Mouse (Mus musculus): Measurements from ENCODE around the gene Ska2. TPM values are rescaled to one million over a fixed set of nuclear protein-coding genes. Genes with fewer than 3 reads are reported as not detected.

Gene Ska2
- polyA plus RNA-seq, 1 experiment from 2014 or later: 66.5 TPM

DNA sequence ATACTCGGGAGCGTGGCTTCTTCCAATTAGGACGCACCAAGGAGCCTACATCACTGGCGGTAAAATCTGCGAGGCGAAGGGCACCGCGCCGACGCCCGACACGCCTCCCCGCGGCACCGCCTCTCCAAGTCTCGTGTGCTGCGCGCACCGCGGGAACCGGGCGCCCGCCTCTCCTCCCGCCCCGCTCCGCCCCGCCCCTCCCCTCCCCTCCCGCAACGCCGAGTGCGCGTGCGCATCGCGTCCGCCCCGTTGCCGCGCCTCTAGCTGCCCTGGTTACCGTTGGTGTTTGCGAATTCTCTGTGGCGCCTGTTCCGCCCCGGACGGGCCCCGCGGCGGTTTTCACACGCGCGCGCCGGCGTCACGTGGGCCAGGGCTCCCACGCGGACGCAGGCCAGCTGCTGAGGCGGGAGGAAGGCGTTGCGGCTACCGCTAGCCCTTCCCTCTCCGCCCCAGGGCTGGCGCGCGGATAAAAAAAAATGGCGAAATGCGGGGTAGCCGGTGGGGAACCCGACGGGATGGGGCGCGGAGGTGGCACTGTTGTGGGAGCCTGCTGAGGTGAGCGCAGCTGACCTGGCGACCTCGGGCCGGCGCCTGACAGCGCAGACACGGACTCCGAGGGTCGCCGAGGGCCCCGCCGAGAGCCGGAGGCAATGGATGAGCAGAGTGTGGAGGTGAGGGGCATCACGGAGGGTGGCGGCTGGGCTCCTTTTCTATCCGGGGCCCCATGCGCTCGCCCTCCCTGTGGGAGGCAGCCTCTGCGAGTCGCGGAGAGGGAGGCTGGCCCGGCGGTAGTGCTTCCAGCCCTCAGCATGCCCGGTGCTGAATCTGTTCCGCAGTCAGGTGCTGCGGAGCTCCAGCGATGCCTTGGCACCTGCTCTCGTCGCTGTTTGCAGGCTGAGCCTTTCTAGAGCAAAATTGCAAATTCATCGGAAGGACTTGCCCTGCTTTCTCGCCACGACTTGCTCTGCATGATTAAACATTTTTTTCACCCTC, 18.1 kb downstream of the Ska2 start, which contains the start of gene Trim37:
Gene Trim37 (plus strand): TSS at position 254 of the 993 bp plus-strand sequence.
- Histone ChIP-seq H3K36me3 (ENCODE audit: control insufficient read depth, insufficient read depth, low read length) (peaks cover 26% of the 10 kb centered on the region), H3K4me2 (replicated peaks; ENCODE audit: low read depth, low read length) (peak within 1 kb of the TSS; percentile 72), H3K4me1 (ENCODE audit: control insufficient read depth, insufficient read depth, low read length) (no peaks in the 10 kb centered on the region; the same call in 1 of the 2 replicates), H3K27ac (ENCODE audit: low read length) (peak within 1 kb of the TSS; percentile 85), H3K9me3 (ENCODE audit: control insufficient read depth, low read depth, low read length) (no peaks in the 10 kb centered on the region), H3K9ac (replicated peaks; ENCODE audit: low read depth, low read length) (peak within 1 kb of the TSS; percentile 81), H3K4me3 (ENCODE audit: low read depth, low read length) (peak within 1 kb of the TSS; percentile 86), H3K27me3 (ENCODE audit: control insufficient read depth, insufficient read depth, low read length) (no peaks in the 10 kb centered on the region)
- ATAC-seq (ENCODE audit: insufficient number of reproducible peaks, insufficient read depth, low FRiP score, low read depth): peak; percentile 93
- under 1% methylated on average over 94 of the region's 105 CpGs for WGBS

DNA sequence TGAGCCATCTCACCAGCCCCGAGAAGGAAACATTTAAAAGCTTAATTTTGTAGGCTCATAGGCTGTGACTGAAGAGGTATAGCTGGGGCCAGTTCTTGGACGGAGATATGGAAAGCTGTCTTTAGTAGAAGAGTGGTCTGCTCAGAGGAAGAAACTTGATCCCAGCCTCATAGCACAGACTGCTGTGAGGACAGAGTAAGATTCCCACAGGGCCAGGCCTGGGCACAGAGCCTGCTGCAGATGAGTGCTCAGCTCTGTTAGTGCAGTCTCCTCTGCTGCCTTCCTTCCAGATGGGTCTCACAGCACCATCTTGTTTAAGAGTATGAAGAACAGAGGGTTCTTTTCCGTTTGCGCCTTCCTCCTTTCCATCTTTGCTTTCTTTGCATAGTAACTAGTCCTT, 27.2 kb downstream of the Ska2 start:
- ATAC-seq (ENCODE audit: insufficient number of reproducible peaks, insufficient read depth, low FRiP score, low read depth): no peak
- no peak overlapping the region for H3K27ac ChIP-seq (ENCODE audit: low read length)
- H3K27me3 ChIP-seq (ENCODE audit: control insufficient read depth, insufficient read depth, low read length): no peaks in the 10 kb centered on the region
- 92% methylated on average over 4 of the region's 4 CpGs for WGBS
- no peak overlapping the region for H3K9ac ChIP-seq (replicated peaks; ENCODE audit: low read depth, low read length)
- no peaks in the 10 kb centered on the region for H3K9me3 ChIP-seq (ENCODE audit: control insufficient read depth, low read depth, low read length)
- no peak overlapping the region for H3K4me2 ChIP-seq (replicated peaks; ENCODE audit: low read depth, low read length)
- no peaks in the 10 kb centered on the region for H3K4me1 ChIP-seq (ENCODE audit: control insufficient read depth, insufficient read depth, low read length)
- no peak overlapping the region for H3K4me3 ChIP-seq (ENCODE audit: low read depth, low read length)
- no peaks in the 10 kb centered on the region; the same call in 1 of the 2 replicates for H3K36me3 ChIP-seq (ENCODE audit: control insufficient read depth, insufficient read depth, low read length)

DNA sequence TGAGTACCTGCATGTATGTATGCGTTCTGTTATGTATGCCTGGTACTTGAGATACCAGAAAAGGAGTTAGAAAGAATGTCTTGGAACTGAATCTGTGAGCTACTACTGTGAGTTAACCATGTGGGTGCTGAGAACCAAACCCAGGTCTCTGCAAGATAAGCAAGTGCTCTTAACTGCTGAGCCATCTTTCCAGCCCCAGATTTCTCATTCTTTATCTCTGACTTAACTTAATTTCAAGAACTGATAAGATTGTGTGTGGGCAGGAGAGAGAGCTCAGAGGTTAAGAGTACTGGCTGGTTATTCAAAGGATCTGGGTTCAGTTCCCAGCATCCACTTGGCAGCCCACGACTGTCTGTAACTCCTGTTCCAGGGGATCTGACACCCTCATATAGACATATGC, 49.0 kb downstream of the Ska2 start:
- Histone ChIP-seq H3K4me2 (replicated peaks; ENCODE audit: low read depth, low read length) (no peak overlapping the region), H3K4me3 (ENCODE audit: low read depth, low read length) (no peak overlapping the region), H3K27ac (ENCODE audit: low read length) (no peak overlapping the region), H3K27me3 (ENCODE audit: control insufficient read depth, insufficient read depth, low read length) (no peaks in the 10 kb centered on the region), H3K4me1 (ENCODE audit: control insufficient read depth, insufficient read depth, low read length) (no peaks in the 10 kb centered on the region), H3K9ac (replicated peaks; ENCODE audit: low read depth, low read length) (no peak overlapping the region), H3K9me3 (ENCODE audit: control insufficient read depth, low read depth, low read length) (no peaks in the 10 kb centered on the region), H3K36me3 (ENCODE audit: control insufficient read depth, insufficient read depth, low read length) (no peaks in the 10 kb centered on the region; the same call in 1 of the 2 replicates)
- no peak for ATAC-seq (ENCODE audit: insufficient number of reproducible peaks, insufficient read depth, low FRiP score, low read depth)
- WGBS: 82% methylated on average over 2 of the region's 2 CpGs

DNA sequence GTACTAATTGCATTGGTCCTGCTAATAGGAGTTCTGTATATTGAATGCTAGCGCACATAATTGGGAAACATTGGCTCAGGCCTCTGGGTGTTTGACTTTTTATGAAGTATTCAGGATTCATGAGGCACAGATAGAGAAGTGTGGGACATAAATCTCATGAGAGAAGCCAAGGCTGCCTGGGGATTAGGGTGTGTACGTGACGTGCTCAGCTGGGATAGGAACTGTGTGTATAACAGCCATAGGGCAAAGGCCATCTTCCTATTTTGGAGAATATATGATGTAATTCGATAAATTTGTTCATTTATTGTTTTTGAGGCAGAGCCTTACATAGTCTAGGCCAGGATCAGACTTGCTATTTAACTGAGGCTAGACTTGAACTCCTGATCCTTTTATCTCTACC, 53.7 kb downstream of the Ska2 start:
- Histone ChIP-seq H3K9ac (replicated peaks; ENCODE audit: low read depth, low read length) (no peak overlapping the region), H3K4me2 (replicated peaks; ENCODE audit: low read depth, low read length) (no peak overlapping the region), H3K4me3 (ENCODE audit: low read depth, low read length) (no peak overlapping the region), H3K36me3 (ENCODE audit: control insufficient read depth, insufficient read depth, low read length) (peaks cover 18% of the 10 kb centered on the region), H3K4me1 (ENCODE audit: control insufficient read depth, insufficient read depth, low read length) (no peaks in the 10 kb centered on the region), H3K27ac (ENCODE audit: low read length) (no peak overlapping the region), H3K9me3 (ENCODE audit: control insufficient read depth, low read depth, low read length) (no peaks in the 10 kb centered on the region), H3K27me3 (ENCODE audit: control insufficient read depth, insufficient read depth, low read length) (no peaks in the 10 kb centered on the region)
- ATAC-seq (ENCODE audit: insufficient number of reproducible peaks, insufficient read depth, low FRiP score, low read depth): no peak
- WGBS: 81% methylated on average over 4 of the region's 4 CpGs

DNA sequence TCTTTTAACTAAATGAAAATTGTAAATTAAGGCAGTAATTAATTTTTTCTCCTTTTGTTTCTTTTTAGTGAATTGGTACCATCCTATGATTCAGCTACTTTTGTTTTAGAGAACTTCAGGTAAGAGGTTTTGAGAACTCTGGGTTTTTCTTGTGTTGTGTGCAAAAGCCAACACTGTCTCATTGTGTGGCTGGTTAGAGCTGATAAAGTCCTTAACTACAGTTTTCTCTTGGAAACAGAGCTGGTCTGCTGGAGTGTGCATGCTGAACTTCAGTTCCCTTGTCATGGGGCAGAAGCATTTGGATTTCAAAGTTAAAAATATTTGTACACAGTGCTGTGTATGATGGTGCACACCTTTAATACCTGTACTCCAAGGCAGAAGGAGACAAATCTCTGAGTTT, 54.7 kb downstream of the Ska2 start:
- no peak for ATAC-seq (ENCODE audit: insufficient number of reproducible peaks, insufficient read depth, low FRiP score, low read depth)
- H3K9me3 ChIP-seq (ENCODE audit: control insufficient read depth, low read depth, low read length): no peaks in the 10 kb centered on the region
- H3K9ac ChIP-seq (replicated peaks; ENCODE audit: low read depth, low read length): no peak overlapping the region
- no peak overlapping the region for H3K4me2 ChIP-seq (replicated peaks; ENCODE audit: low read depth, low read length)
- H3K27ac ChIP-seq (ENCODE audit: low read length): no peak overlapping the region
- H3K27me3 ChIP-seq (ENCODE audit: control insufficient read depth, insufficient read depth, low read length): no peaks in the 10 kb centered on the region
- no peaks in the 10 kb centered on the region for H3K4me1 ChIP-seq (ENCODE audit: control insufficient read depth, insufficient read depth, low read length)
- peaks cover 26% of the 10 kb centered on the region for H3K36me3 ChIP-seq (ENCODE audit: control insufficient read depth, insufficient read depth, low read length)
- H3K4me3 ChIP-seq (ENCODE audit: low read depth, low read length): no peak overlapping the region

DNA sequence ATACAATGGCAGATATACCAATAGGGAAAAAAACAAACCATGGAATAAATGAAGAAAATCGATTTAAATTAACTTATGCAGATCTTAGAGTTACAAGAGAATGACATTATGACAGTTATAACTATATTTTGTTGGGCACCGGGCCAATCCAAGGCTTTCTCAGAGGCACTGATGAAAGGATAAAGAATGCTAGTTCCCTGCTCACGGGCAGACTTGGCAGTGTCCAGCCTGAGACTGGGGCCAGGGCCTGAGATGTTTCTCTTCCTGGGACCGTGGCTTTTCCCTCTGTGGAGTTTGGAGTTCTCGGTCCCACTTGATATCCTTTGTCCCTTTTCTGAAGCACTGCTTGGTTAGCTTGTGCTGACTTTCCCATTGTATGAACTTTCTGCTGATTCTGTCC, 64.6 kb downstream of the Ska2 start:
- Histone ChIP-seq H3K4me1 (ENCODE audit: control insufficient read depth, insufficient read depth, low read length) (no peaks in the 10 kb centered on the region), H3K4me2 (replicated peaks; ENCODE audit: low read depth, low read length) (no peak overlapping the region), H3K27ac (ENCODE audit: low read length) (no peak overlapping the region), H3K9me3 (ENCODE audit: control insufficient read depth, low read depth, low read length) (no peaks in the 10 kb centered on the region), H3K27me3 (ENCODE audit: control insufficient read depth, insufficient read depth, low read length) (no peaks in the 10 kb centered on the region), H3K9ac (replicated peaks; ENCODE audit: low read depth, low read length) (no peak overlapping the region), H3K4me3 (ENCODE audit: low read depth, low read length) (no peak overlapping the region), H3K36me3 (ENCODE audit: control insufficient read depth, insufficient read depth, low read length) (0 out of 2 replicates have a peak, but pooled peaks cover 4% of the 10 kb centered on the region)
- WGBS: 85% methylated on average over 5 of the region's 5 CpGs
- no peak for ATAC-seq (ENCODE audit: insufficient number of reproducible peaks, insufficient read depth, low FRiP score, low read depth)

MicroRNA genes within 50 kb of the gene (microRNA counts, 519-probe panel; counts per million panel counts)
- 4,540 counts per million, percentile 89 among the panel's probes with 10 or more counts for microRNA mmu-miR-301a

Small RNA genes lying within 50 kb of the gene (microRNA-seq; reads per million reads assigned to microRNA genes)
- 1,625 reads per million, percentile 77 among the genes with 10 or more reads in this experiment for gene Mir301

Other genes starting within 250 kb of the Ska2 start
- gene Ypel2, start 115.5 kb upstream of the Ska2 start, polyA plus RNA-seq (2014; fragmentation: Nextera tagmentation; extraction: Ambion mirVana): 6.6 and 7.5 TPM in 2 replicates
- 25.0 and 25.9 TPM in 2 replicates for gene Gdpd1, start 35.2 kb upstream of the Ska2 start, polyA plus RNA-seq (2014; fragmentation: Nextera tagmentation; extraction: Ambion mirVana)
- 17.9 and 20.1 TPM in 2 replicates for gene Smg8, start 22.5 kb upstream of the Ska2 start, polyA plus RNA-seq (2014; fragmentation: Nextera tagmentation; extraction: Ambion mirVana)
- 13.8 and 15.1 TPM in 2 replicates for gene Prr11, start 526 bp upstream of the Ska2 start, polyA plus RNA-seq (2014; fragmentation: Nextera tagmentation; extraction: Ambion mirVana)
- 28.8 and 31.7 TPM in 2 replicates for gene Trim37, start 17.8 kb downstream of the Ska2 start, polyA plus RNA-seq (2014; fragmentation: Nextera tagmentation; extraction: Ambion mirVana)
- gene Ppm1e, start 249.8 kb downstream of the Ska2 start, polyA plus RNA-seq (2014; fragmentation: Nextera tagmentation; extraction: Ambion mirVana): 2.7 and 3.1 TPM in 2 replicates